ENCODE assay signal across 8 mouse cellular contexts in the genomic region with DNA sequence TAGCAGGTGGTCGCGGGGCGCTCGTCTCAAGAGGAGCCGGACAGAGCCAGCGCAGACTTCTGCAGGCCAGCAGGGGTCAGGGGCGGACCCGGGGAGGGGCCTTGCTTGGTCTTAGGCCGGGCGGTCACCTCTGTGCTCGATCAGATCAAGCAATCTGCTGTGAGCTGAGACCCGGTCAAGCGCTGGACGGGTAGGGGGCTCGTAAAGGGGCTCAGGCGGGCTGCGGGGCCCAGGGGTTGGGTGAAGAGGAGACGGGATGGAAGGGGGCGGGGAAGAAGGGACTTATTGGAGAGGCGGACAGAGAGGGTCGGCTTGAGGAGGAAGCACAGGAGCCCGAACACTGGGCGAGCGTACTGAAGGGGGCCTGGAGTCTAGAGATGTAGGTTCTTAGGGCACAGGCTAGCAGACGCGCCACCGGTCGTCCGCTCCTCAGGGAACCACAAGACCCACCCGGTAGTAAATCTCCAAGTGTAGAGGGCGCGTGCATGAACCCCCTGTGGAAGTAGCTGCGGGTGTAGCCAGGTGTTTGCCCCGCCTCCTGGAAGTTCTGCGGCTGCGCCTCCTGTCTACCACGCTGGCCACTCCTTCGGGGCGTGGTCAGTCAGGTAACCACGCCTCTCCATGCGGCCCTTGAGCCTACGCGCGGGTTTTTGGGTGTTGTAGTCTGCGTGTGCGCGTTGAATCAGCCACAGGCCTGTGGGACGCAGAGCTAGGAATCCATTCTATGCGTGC. TPM values are rescaled to one million over a fixed set of nuclear protein-coding genes. Genes with fewer than 3 reads are reported as not detected.
A peak's percentile ranks its signal among the peaks of the same experiment; 100 is the strongest.
DNase-seq lines count a peak whose midpoint lies in the region; ATAC-seq and TF ChIP-seq lines count a peak whose summit lies in the region.

No protein-coding gene starts in this region.

- peak; percentile 95 for DNase-seq in 3T3-L1 (ENCODE audit: low read depth, low spot score)
- peak; percentile 85 for DNase-seq in heart, adult 8-10 months (ENCODE audit: low spot score)
- DNase-seq in kidney, adult 9 months, result peak; percentile 97
- DNase-seq in limb, embryonic 14.5 days (ENCODE audit: low spot score), result peak; percentile 99
- DNase-seq in midbrain, postnatal 0 days (ENCODE audit: low spot score), result peak; percentile 98
- peak; percentile 88 to 90 for DNase-seq in spleen, postnatal 14 days (ENCODE audit: low spot score in 2 of 2)

- no peaks in the 10 kb centered on the region for H3K9me3 ChIP-seq in embryonic facial prominence, embryonic 15.5 days (replicated peaks)
- H3K9me3 ChIP-seq in limb, embryonic 14.5 days (ENCODE audit: control insufficient read depth, low read length), result no peaks in the 10 kb centered on the region
- no peaks in the 10 kb centered on the region for H3K9me3 ChIP-seq in midbrain, postnatal 0 days (ENCODE audit: low read length)

- no peaks in the 10 kb centered on the region for H3K36me3 ChIP-seq in embryonic facial prominence, embryonic 15.5 days
- H3K36me3 ChIP-seq in limb, embryonic 14.5 days (ENCODE audit: control insufficient read depth, insufficient read depth, low read length), result peaks cover 10% of the 10 kb centered on the region; the same call in 1 of the 2 replicates
- no peaks in the 10 kb centered on the region for H3K36me3 ChIP-seq in midbrain, postnatal 0 days (ENCODE audit: insufficient read depth, low read length)

- H3K4me1 ChIP-seq in bone marrow, adult 2 months (ENCODE audit: control insufficient read depth, insufficient read depth, low read length), result no peaks in the 10 kb centered on the region
- H3K4me1 ChIP-seq in embryonic facial prominence, embryonic 15.5 days, result peaks cover 31% of the 10 kb centered on the region
- peaks cover 22% of the 10 kb centered on the region for H3K4me1 ChIP-seq in limb, embryonic 14.5 days (ENCODE audit: control insufficient read depth, insufficient read depth, low read length)
- H3K4me1 ChIP-seq in midbrain, postnatal 0 days (ENCODE audit: insufficient read depth, low read length), result peaks cover 13% of the 10 kb centered on the region; the same call in 1 of the 2 replicates

- 0 out of 2 replicates have a peak, but pooled peaks have one; percentile 2 for TF ChIP-seq CTCF in bone marrow, adult 2 months (IDR thresholded peaks at IDR 0.05; ENCODE audit: control insufficient read depth, insufficient read depth, low read length)
- peak; percentile 64 for TF ChIP-seq CTCF in midbrain, postnatal 0 days (IDR thresholded peaks at IDR 0.05)

- H3K27ac ChIP-seq in bone marrow, adult 2 months (ENCODE audit: control insufficient read depth, insufficient read depth, low read depth, low read length, poor library complexity), result no peak overlapping the region
- H3K27ac ChIP-seq in embryonic facial prominence, embryonic 15.5 days (replicated peaks), result 0 out of 2 replicates have a peak overlapping the region, but pooled peaks have one; percentile 51
- 0 out of 2 replicates have a peak overlapping the region, but pooled peaks have one; percentile 38 for H3K27ac ChIP-seq in limb, embryonic 14.5 days (replicated peaks; ENCODE audit: low read depth, low read length)
- H3K27ac ChIP-seq in midbrain, postnatal 0 days (ENCODE audit: low read depth, low read length), result peak overlapping the region; percentile 75

- H3K27me3 ChIP-seq in embryonic facial prominence, embryonic 15.5 days, result no peaks in the 10 kb centered on the region
- no peaks in the 10 kb centered on the region for H3K27me3 ChIP-seq in limb, embryonic 14.5 days (ENCODE audit: control insufficient read depth, insufficient read depth, low read length)
- H3K27me3 ChIP-seq in midbrain, postnatal 0 days (ENCODE audit: insufficient read depth, low read length), result no peaks in the 10 kb centered on the region

- WGBS in bone marrow, adult 2 months, result 1% methylated on average over 49 of the region's 49 CpGs
- WGBS in embryonic facial prominence, embryonic 15.5 days, result under 1% methylated on average over 48 of the region's 49 CpGs
- WGBS in limb, embryonic 14.5 days, result under 1% methylated on average over 49 of the region's 49 CpGs
- under 1% methylated on average over 49 of the region's 49 CpGs for WGBS in midbrain, postnatal 0 days

- peak; percentile 92 for ATAC-seq in embryonic facial prominence, embryonic 15.5 days (ENCODE audit: insufficient number of reproducible peaks, low FRiP score, low TSS enrichment, low read depth)
- peak; percentile 95 for ATAC-seq in limb, embryonic 14.5 days (ENCODE audit: low FRiP score, low read depth)
- peak; percentile 93 for ATAC-seq in midbrain, postnatal 0 days (ENCODE audit: low FRiP score)

- TF ChIP-seq POLR2A in bone marrow, adult 2 months (IDR thresholded peaks at IDR 0.05; ENCODE audit: borderline replicate concordance, control insufficient read depth, low read depth, low read length), result peak; percentile 66; the same call in 1 of the 2 replicates
- no peak for TF ChIP-seq POLR2A in limb, embryonic 14.5 days (IDR thresholded peaks at IDR 0.05; ENCODE audit: borderline replicate concordance, extremely low read depth, insufficient read depth, insufficient read length)

- H3K9ac ChIP-seq in embryonic facial prominence, embryonic 15.5 days, result peak overlapping the region; percentile 59
- H3K9ac ChIP-seq in limb, embryonic 14.5 days (ENCODE audit: low read depth, low read length, severe bottlenecking), result peak overlapping the region; percentile 76
- peak overlapping the region; percentile 77 for H3K9ac ChIP-seq in midbrain, postnatal 0 days (replicated peaks; ENCODE audit: low read length, poor library complexity, severe bottlenecking)

- peak overlapping the region; percentile 86 for H3K4me2 ChIP-seq in embryonic facial prominence, embryonic 15.5 days (replicated peaks)
- peak overlapping the region; percentile 91 for H3K4me2 ChIP-seq in limb, embryonic 14.5 days (replicated peaks; ENCODE audit: low read depth, low read length, severe bottlenecking)
- peak overlapping the region; percentile 78 for H3K4me2 ChIP-seq in midbrain, postnatal 0 days (ENCODE audit: low read depth, low read length, poor library complexity, severe bottlenecking)

- peak overlapping the region; percentile 74 for H3K4me3 ChIP-seq in bone marrow, adult 2 months (replicated peaks; ENCODE audit: control insufficient read depth, low read depth, low read length)
- peak overlapping the region; percentile 62 for H3K4me3 ChIP-seq in embryonic facial prominence, embryonic 15.5 days (replicated peaks)
- H3K4me3 ChIP-seq in limb, embryonic 14.5 days (replicated peaks; ENCODE audit: low read length), result peak overlapping the region; percentile 69
- H3K4me3 ChIP-seq in midbrain, postnatal 0 days (ENCODE audit: low read depth, low read length), result peak overlapping the region; percentile 60

RNA-seq across cellular contexts. Expression of a gene that starts 0.7 kb away (rescaled TPM):
- 8.2 and 9.7 TPM in 2 replicates for polyA plus RNA-seq in bone marrow, adult 2 months (2011; ENCODE audit: insufficient read depth, insufficient read length, low replicate concordance, missing spikeins)
- polyA plus RNA-seq in embryonic facial prominence, embryonic 15.5 days (2015; fragmentation: Nextera tagmentation; extraction: Ambion mirVana), result 29.0 and 32.5 TPM in 2 replicates
- 1 to 10 TPM; 4.2 to 7.9 (median 6.0) TPM for total RNA-seq in heart, adult 8-10 months (2022)
- polyA plus RNA-seq in limb, embryonic 14.5 days (2012; rRNA removed), result 47.1 and 80.8 TPM in 2 replicates
- polyA plus RNA-seq in limb, embryonic 14.5 days (2014; fragmentation: Nextera tagmentation; extraction: Ambion mirVana), result 30.5 and 32.1 TPM in 2 replicates
- 38.1 and 47.0 TPM in 2 replicates for total RNA-seq in midbrain, postnatal 0 days (2014; rRNA removed)
- polyA plus RNA-seq in midbrain, postnatal 0 days (2015; fragmentation: Nextera tagmentation; extraction: Ambion mirVana), result 44.1 and 44.9 TPM in 2 replicates
